Mouse (Mus musculus) intestine, postnatal 0 days (tissue): ENCODE results near the gene Clint1. TPM values are rescaled to one million over a fixed set of nuclear protein-coding genes. Genes with fewer than 3 reads are reported as not detected.
A peak's percentile ranks its signal among the peaks of the same experiment; 100 is the strongest.

Source experiments
- ATAC-seq: fragments of 200-750 bp; cut with Nextera tagmentation; 2 replicates; pipeline ENCODE4 v1.8.0; 2017; ENCODE audit warnings: mild to moderate bottlenecking, moderate TSS enrichment, moderate library complexity
- H3K27ac ChIP-seq: fragments of 300-500 bp; sonication (generic); 2 replicates; pipeline ENCODE4 v1.5.1; 2014; ENCODE audit warnings: mild to moderate bottlenecking, low read depth, low read length, moderate library complexity
- H3K27me3 ChIP-seq: fragments of 300-500 bp; sonication (generic); replicated peaks from 2 replicates; pipeline ENCODE4 v1.6.1; 2014; ENCODE audit warnings: low read length, mixed read lengths; ENCODE audit not compliant: control insufficient read depth, insufficient read depth
- H3K36me3 ChIP-seq: fragments of 300-500 bp; sonication (generic); 2 replicates; pipeline ENCODE4 v1.6.1; 2014; ENCODE audit warnings: mild to moderate bottlenecking, moderate library complexity; ENCODE audit not compliant: control insufficient read depth, insufficient read depth
- H3K4me1 ChIP-seq: fragments of 300-500 bp; sonication (generic); replicated peaks from 2 replicates; pipeline ENCODE4 v1.6.1; 2014; ENCODE audit warnings: antibody characterized with exemption, low read length, mixed read lengths; ENCODE audit not compliant: control insufficient read depth, insufficient read depth
- H3K4me2 ChIP-seq: fragments of 300-500 bp; sonication (generic); replicated peaks from 2 replicates; pipeline ENCODE4 v1.6.1; 2014; ENCODE audit warnings: low read depth, mild to moderate bottlenecking, moderate library complexity
- H3K4me3 ChIP-seq: fragments of 300-500 bp; sonication (generic); 2 replicates; pipeline ENCODE4 v1.5.1; 2014; ENCODE audit warnings: low read depth, low read length
- H3K9ac ChIP-seq: fragments of 300-500 bp; sonication (generic); 2 replicates; pipeline ENCODE4 v1.6.1; 2014; ENCODE audit warnings: mild to moderate bottlenecking, low read depth, low read length
- H3K9me3 ChIP-seq: fragments of 300-500 bp; sonication (generic); 2 replicates; pipeline ENCODE4 v1.6.1; 2016; ENCODE audit warnings: mixed run types; ENCODE audit not compliant: control insufficient read depth
- CTCF ChIP-seq: sonication (generic); IDR thresholded peaks from 2 replicates; pipeline ENCODE4 v1.5.1; 2016; ENCODE audit warnings: low read depth, mild to moderate bottlenecking, control low read depth, antibody characterized with exemption, moderate library complexity
- WGBS: fragments of 180-500 bp; shearing (Covaris S2); extraction: QIAGEN DNeasy Blood & Tissue Kit; methylation state at CpG from one replicate; pipeline ENCODE4 v1.1.7; 2014; 5-methylcytosine and 5-hydroxymethylcytosine counted together
- microRNA-seq: library from miRNA; unstranded; fragments of <30 nt; microRNA quantifications from one replicate; pipeline ENCODE4, GENCODE M21; 2016
- polyA plus RNA-seq: library from polyadenylated mRNA; unstranded; fragments of >200 nt; fragmentation: Nextera tagmentation; extraction: Ambion mirVana; gene quantifications from 2 replicates; pipeline ENCODE4 v1.2.1, GENCODE M21; 2015

Gene Clint1
- polyA plus RNA-seq, 1 experiment from 2014 or later: 171 TPM

DNA sequence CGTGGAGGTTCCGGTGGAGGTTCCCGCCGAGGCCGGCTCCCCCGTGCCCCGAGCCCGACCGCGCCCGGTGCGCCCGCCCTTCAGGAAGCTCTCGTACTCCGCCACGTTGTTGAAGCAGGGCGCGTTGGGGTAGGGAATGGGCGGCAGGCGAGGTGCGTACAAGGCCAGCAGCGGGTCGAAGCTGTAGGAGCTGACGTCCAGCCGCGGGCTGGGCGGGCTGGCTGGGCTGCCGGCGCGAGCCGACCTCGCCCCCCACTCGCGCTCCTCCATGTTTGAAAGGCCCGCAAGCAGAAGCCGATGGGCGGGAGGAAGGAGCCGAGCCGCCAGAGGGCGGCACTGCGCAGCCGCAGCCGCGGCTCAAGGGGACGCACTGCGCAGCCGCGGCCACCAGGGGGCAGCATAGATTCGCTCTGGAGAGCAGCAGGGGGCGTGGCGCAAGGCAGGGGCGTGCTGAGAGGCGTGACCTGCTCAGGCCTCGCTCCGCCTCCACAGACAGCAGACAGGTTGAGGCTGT lies 92.8 kb downstream of the Clint1 start, which contains the start of gene Lsm11:
Lsm11 (minus strand) TSS at position 293 of the 514 bp plus-strand sequence.
- peak within 1 kb of the TSS; percentile 96 for H3K4me2 ChIP-seq
- no peaks in the 10 kb centered on the region for H3K9me3 ChIP-seq
- WGBS: under 1% methylated on average over 55 of the region's 55 CpGs
- TF ChIP-seq CTCF: peak; percentile 100
- H3K9ac ChIP-seq: peak within 1 kb of the TSS; percentile 79
- peak within 1 kb of the TSS; percentile 87 for H3K4me3 ChIP-seq
- H3K36me3 ChIP-seq: peaks cover 3% of the 10 kb centered on the region; the same call in 1 of the 2 replicates
- H3K27me3 ChIP-seq: no peaks in the 10 kb centered on the region
- ATAC-seq: peak; percentile 91
- H3K27ac ChIP-seq: no peak within 1 kb of the TSS
- H3K4me1 ChIP-seq: no peaks in the 10 kb centered on the region; the same call in 1 of the 2 replicates

DNA sequence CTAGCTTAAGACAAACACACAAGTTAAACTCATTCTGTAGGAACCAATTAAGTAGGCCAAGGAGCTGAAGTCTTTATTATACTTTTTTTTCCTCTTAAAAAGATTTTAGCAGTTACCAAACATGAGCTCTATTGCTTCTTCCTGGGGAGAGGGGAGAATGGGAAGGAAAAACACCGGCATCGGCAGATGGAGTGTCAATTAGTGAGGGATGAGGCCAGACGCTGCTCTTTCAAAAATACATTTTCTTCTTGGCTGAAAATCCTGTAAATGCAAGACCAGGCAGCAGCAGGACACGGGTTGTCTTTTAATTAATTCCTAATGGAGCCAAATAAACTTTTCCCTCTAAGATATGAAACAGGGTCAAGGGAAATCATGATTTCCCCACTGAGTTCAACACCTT lies 94.9 kb downstream of the Clint1 start:
- no peak overlapping the region for H3K4me3 ChIP-seq
- no peaks in the 10 kb centered on the region for H3K4me1 ChIP-seq
- 78% methylated on average over 4 of the region's 4 CpGs for WGBS
- no peaks in the 10 kb centered on the region for H3K9me3 ChIP-seq
- H3K9ac ChIP-seq: no peak overlapping the region
- no peak for ATAC-seq
- no peak overlapping the region for H3K4me2 ChIP-seq
- H3K36me3 ChIP-seq: peaks cover 15% of the 10 kb centered on the region; the same call in 1 of the 2 replicates
- H3K27me3 ChIP-seq: no peaks in the 10 kb centered on the region
- no peak overlapping the region for H3K27ac ChIP-seq
- no peak for TF ChIP-seq CTCF

DNA sequence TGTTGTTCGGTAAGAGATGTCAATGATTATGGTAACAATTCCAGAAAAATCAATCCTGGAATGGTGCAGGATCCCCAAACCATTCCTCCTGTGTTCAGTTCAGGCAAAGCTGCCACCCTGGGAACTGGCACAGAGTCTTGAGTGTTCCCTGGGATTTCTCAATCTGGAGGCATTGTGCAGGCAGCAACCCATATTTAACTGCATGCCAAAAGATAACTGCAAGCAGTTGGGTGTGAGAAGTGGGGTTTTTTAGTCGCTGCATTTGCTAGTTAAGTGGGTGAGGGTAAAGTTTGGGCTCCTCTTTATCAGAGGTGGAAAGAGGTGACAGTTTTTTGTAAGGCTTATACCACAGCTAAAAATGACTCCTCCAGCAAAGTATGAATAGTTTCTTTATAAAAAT lies 95.6 kb downstream of the Clint1 start:
- no peak overlapping the region for H3K9ac ChIP-seq
- TF ChIP-seq CTCF: no peak
- 86% methylated on average over 2 of the region's 2 CpGs for WGBS
- peaks cover 19% of the 10 kb centered on the region; the same call in 1 of the 2 replicates for H3K36me3 ChIP-seq
- no peaks in the 10 kb centered on the region for H3K9me3 ChIP-seq
- no peaks in the 10 kb centered on the region for H3K27me3 ChIP-seq
- no peak overlapping the region for H3K27ac ChIP-seq
- no peak for ATAC-seq
- no peak overlapping the region for H3K4me2 ChIP-seq
- no peaks in the 10 kb centered on the region for H3K4me1 ChIP-seq
- H3K4me3 ChIP-seq: no peak overlapping the region

DNA sequence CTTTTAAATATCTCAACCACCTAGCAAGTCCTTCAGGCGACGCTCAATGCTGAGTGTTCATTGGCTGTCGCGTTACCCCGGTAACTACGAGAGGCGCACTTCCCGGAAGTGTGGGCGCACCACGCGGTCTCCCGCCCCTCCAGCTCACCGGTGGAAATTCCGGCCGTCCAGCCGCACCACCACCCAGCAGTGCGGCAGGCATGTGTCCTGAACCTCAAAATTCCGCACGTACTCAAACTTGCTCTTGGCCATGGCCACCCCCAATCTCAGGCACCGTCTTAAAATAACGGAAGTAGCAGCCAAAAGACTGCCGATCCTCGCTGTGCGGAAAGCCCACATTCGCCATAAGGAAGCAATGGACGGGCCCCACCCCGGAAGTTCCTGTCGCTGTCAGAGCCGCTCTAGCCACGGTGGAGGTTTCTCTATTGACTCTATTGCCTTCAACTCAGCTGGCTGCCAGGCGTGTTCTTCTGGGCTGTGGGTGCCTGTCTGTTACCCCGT lies 103.3 kb downstream of the Clint1 start, which contains the start of gene Thg1l:
Thg1l (minus strand) TSS at position 368 of the 501 bp plus-strand sequence.
- Histone ChIP-seq H3K4me3 (peak within 1 kb of the TSS; percentile 63), H3K4me2 (peak within 1 kb of the TSS; percentile 63), H3K27ac (0 out of 2 replicates have a peak within 1 kb of the TSS, but pooled peaks have one; percentile 29), H3K9me3 (no peaks in the 10 kb centered on the region), H3K4me1 (no peaks in the 10 kb centered on the region), H3K36me3 (peaks cover 12% of the 10 kb centered on the region; the same call in 1 of the 2 replicates), H3K27me3 (no peaks in the 10 kb centered on the region), H3K9ac (peak within 1 kb of the TSS; percentile 40)
- under 1% methylated on average over 32 of the region's 32 CpGs for WGBS
- TF ChIP-seq CTCF: peak; percentile 18; the same call in 1 of the 2 replicates
- ATAC-seq: peak; percentile 99

DNA sequence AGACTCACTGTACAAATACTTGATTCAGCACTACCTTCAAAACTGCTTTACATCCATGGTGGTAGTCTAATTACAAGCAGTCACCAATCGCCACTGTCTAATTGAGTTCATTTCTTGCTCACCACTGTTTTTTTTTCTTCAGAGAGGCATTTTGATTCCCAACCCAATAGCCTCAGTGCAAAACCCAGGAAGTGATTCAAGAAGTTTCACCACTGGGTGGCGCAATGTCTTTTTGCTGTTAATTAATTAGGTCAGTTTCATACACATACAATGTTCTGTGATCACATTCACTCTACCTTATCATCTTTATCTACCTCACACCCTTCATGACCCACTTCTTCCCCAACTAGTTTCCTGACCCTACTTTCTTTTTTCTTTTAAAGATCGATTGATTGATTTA lies 107.7 kb downstream of the Clint1 start:
- 86% methylated on average over 3 of the region's 3 CpGs for WGBS
- no peak overlapping the region for H3K4me2 ChIP-seq
- no peak overlapping the region for H3K9ac ChIP-seq
- H3K36me3 ChIP-seq: no peaks in the 10 kb centered on the region
- H3K4me1 ChIP-seq: no peaks in the 10 kb centered on the region
- no peak overlapping the region for H3K27ac ChIP-seq
- no peak for ATAC-seq
- H3K4me3 ChIP-seq: no peak overlapping the region
- H3K27me3 ChIP-seq: no peaks in the 10 kb centered on the region
- no peaks in the 10 kb centered on the region for H3K9me3 ChIP-seq
- peak; percentile 59 for TF ChIP-seq CTCF

DNA sequence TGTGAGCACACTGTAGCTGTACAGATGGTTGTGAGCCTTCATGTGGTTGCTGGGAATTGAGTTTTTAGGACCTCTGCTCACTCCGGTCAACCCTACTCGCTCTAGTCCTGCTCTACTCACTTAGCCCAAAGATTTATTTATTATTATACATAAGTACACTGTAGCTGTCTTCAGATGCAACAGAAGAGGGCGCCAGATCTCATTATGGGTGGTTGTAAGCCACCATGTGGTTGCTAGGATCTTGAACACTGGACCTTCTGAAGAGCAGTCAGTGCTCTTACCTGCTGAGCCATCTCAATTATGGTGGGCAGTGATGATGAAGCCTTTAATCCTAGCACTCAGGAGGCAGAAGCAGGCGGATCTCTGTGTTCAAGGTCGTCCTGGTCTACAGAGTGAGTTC lies 108.2 kb downstream of the Clint1 start:
- no peaks in the 10 kb centered on the region for H3K9me3 ChIP-seq
- no peaks in the 10 kb centered on the region for H3K4me1 ChIP-seq
- ATAC-seq: no peak
- H3K36me3 ChIP-seq: no peaks in the 10 kb centered on the region
- WGBS: 82% methylated on average over 5 of the region's 5 CpGs
- H3K4me3 ChIP-seq: no peak overlapping the region
- H3K9ac ChIP-seq: no peak overlapping the region
- H3K27ac ChIP-seq: no peak overlapping the region
- no peak overlapping the region for H3K4me2 ChIP-seq
- TF ChIP-seq CTCF: peak; percentile 35
- no peaks in the 10 kb centered on the region for H3K27me3 ChIP-seq

Small RNAs within 50 kb of the gene (microRNA-seq; reads per million reads assigned to microRNA genes)
- gene Gm22751: not detected

Other genes with a start within 250 kb of the Clint1 start
- 3.1 and 3.4 TPM in 2 replicates for gene Lsm11, start 92.9 kb downstream of the Clint1 start, polyA plus RNA-seq
- 5.6 and 6.0 TPM in 2 replicates for gene Thg1l, start 103.4 kb downstream of the Clint1 start, polyA plus RNA-seq
- 0.05 and 0.16 TPM in 2 replicates for gene Sox30, start 128.3 kb downstream of the Clint1 start, polyA plus RNA-seq
- 9.5 and 10.2 TPM in 2 replicates for gene Gm12166, start 200.3 kb downstream of the Clint1 start, polyA plus RNA-seq
- gene Adam19, start 203.9 kb downstream of the Clint1 start, polyA plus RNA-seq: 4.0 and 4.5 TPM in 2 replicates